Mouse (Mus musculus): ENCODE results near the gene Ano2. TPM values are rescaled to one million over a fixed set of nuclear protein-coding genes. Genes with fewer than 3 reads are reported as not detected.

The Ano2 gene
- total and polyA plus RNA-seq, 3 experiments, result not detected

GRCm38 (mm10) chr6:125838121-125838520 is 147.9 kb downstream of the Ano2 start:
- dilution Hi-C loops (cut with MboI; ENCODE audit: extremely low pct_ligation_motif_present, extremely low pct_unique_long_range_greater_than_20kb, low sequenced_read_pairs), result no loop called here
- TF ChIP-seq RAD21 (IDR thresholded peaks at IDR 0.05; ENCODE audit: low read depth, low read length) (no peak), MXI1 (IDR thresholded peaks at IDR 0.05; ENCODE audit: low read depth, low read length) (no peak), ZMIZ1 (IDR thresholded peaks at IDR 0.05; ENCODE audit: low read depth, low read length) (no peak), POLR2A (IDR thresholded peaks at IDR 0.05; ENCODE audit: low read depth, low read length) (no peak), USF2 (conservative IDR thresholded peaks at IDR 0.05; ENCODE audit: low read depth, low read length) (no peak), TCF12 (IDR thresholded peaks at IDR 0.05; ENCODE audit: low read depth, low read length) (no peak), MYC (IDR thresholded peaks at IDR 0.05; ENCODE audit: low read depth, low read length) (no peak), IRF4 (IDR thresholded peaks at IDR 0.05; ENCODE audit: low read depth, low read length) (no peak), CHD2 (IDR thresholded peaks at IDR 0.05; ENCODE audit: low read length) (no peak), MAZ (IDR thresholded peaks at IDR 0.05; ENCODE audit: low read depth, low read length) (no peak), GABPA (IDR thresholded peaks at IDR 0.05; ENCODE audit: insufficient replicate concordance, low read depth, low read length) (no peak), ZC3H11A (IDR thresholded peaks at IDR 0.05; ENCODE audit: low read depth, low read length) (no peak), KAT2A (IDR thresholded peaks at IDR 0.05; ENCODE audit: insufficient replicate concordance, low read length) (no peak), SIN3A (IDR thresholded peaks at IDR 0.05; ENCODE audit: low read length) (no peak), ZKSCAN1 (IDR thresholded peaks at IDR 0.05; ENCODE audit: borderline replicate concordance, low read depth, low read length) (no peak), POLR2AphosphoS2 (IDR thresholded peaks at IDR 0.05; ENCODE audit: low read depth, low read length) (no peak), USF1 (IDR thresholded peaks at IDR 0.05; ENCODE audit: low read depth, low read length) (no peak), SMC3 (IDR thresholded peaks at IDR 0.05; ENCODE audit: low read depth, low read length) (no peak), CTCF (conservative IDR thresholded peaks at IDR 0.05 in 1 of 2, IDR thresholded peaks at IDR 0.05 in 1 of 2; ENCODE audit: low read depth in 2 of 2, low read length in 2 of 2) (no peak)
- H3K4me1 ChIP-seq (ENCODE audit: control insufficient read depth in 1 of 2, insufficient read depth in 2 of 2), result no peaks in the 10 kb centered on the region
- no peak for DNase-seq (ENCODE audit: extremely low read depth)
- no peak overlapping the region for H3K4me3 ChIP-seq (replicated peaks in 1 of 3; ENCODE audit: low read depth in 2 of 3, low read length in 2 of 3, poor library complexity in 1 of 3)
- no peak overlapping the region for H3K27ac ChIP-seq (ENCODE audit: insufficient read depth, low read depth)
- no peaks in the 10 kb centered on the region for H3K9me3 ChIP-seq (replicated peaks; ENCODE audit: low read length)
- no peaks in the 10 kb centered on the region for H3K36me3 ChIP-seq (replicated peaks in 1 of 2; ENCODE audit: control insufficient read depth in 1 of 2, insufficient read depth in 1 of 2, low read length in 1 of 2)
- peaks cover 74% of the 10 kb centered on the region for H3K27me3 ChIP-seq (replicated peaks)
- no peaks in the 10 kb centered on the region for H3K79me2 ChIP-seq (replicated peaks; ENCODE audit: control insufficient read depth, extremely low read depth, insufficient read depth, poor library complexity, severe bottlenecking)
- in situ Hi-C loops (cut with MboI; ENCODE audit: low pct_ligation_motif_present, low pct_unique_long_range_greater_than_20kb, low sequenced_read_pairs), result no loop called here
- H3K9ac ChIP-seq (ENCODE audit: insufficient read depth, low read depth), result no peak overlapping the region
- H3K4me2 ChIP-seq (ENCODE audit: insufficient read depth, low read depth, poor library complexity, severe bottlenecking), result no peak overlapping the region

GRCm38 (mm10) chr6:125841284-125841683 is 151.1 kb downstream of the Ano2 start:
- dilution Hi-C loops (cut with MboI; ENCODE audit: extremely low pct_ligation_motif_present, extremely low pct_unique_long_range_greater_than_20kb, low sequenced_read_pairs), result no loop called here
- peaks cover 66% of the 10 kb centered on the region for H3K27me3 ChIP-seq (replicated peaks)
- TF ChIP-seq MYC (IDR thresholded peaks at IDR 0.05; ENCODE audit: low read depth, low read length) (no peak), MXI1 (IDR thresholded peaks at IDR 0.05; ENCODE audit: low read depth, low read length) (no peak), RCOR1 (conservative IDR thresholded peaks at IDR 0.05; ENCODE audit: low read depth, low read length) (no peak), USF1 (IDR thresholded peaks at IDR 0.05; ENCODE audit: low read depth, low read length) (no peak), JUN (IDR thresholded peaks at IDR 0.05; ENCODE audit: insufficient read depth, low read depth, low read length) (no peak), UBTF (IDR thresholded peaks at IDR 0.05; ENCODE audit: low read depth, low read length) (no peak), JUND (conservative IDR thresholded peaks at IDR 0.05; ENCODE audit: low read depth, low read length) (no peak), POLR2A (IDR thresholded peaks at IDR 0.05; ENCODE audit: low read depth, low read length) (no peak), CHD1 (IDR thresholded peaks at IDR 0.05; ENCODE audit: low read depth, low read length) (no peak), MAFK (IDR thresholded peaks at IDR 0.05; ENCODE audit: insufficient replicate concordance, low read length) (no peak), PAX5 (IDR thresholded peaks at IDR 0.05; ENCODE audit: low read length) (no peak), ETS1 (conservative IDR thresholded peaks at IDR 0.05; ENCODE audit: low read depth, low read length) (no peak), HCFC1 (IDR thresholded peaks at IDR 0.05; ENCODE audit: low read depth, low read length) (no peak), ZNF384 (IDR thresholded peaks at IDR 0.05; ENCODE audit: low read depth, low read length) (no peak), MAX (IDR thresholded peaks at IDR 0.05; ENCODE audit: low read length) (no peak), E2F4 (IDR thresholded peaks at IDR 0.05; ENCODE audit: insufficient replicate concordance, low read depth, low read length) (no peak), MEF2A (IDR thresholded peaks at IDR 0.05; ENCODE audit: borderline replicate concordance, low read depth, low read length) (no peak)
- no peak overlapping the region for H3K27ac ChIP-seq (ENCODE audit: insufficient read depth, low read depth)
- H3K4me1 ChIP-seq (ENCODE audit: control insufficient read depth in 1 of 2, insufficient read depth in 2 of 2), result no peaks in the 10 kb centered on the region
- no peaks in the 10 kb centered on the region for H3K79me2 ChIP-seq (replicated peaks; ENCODE audit: control insufficient read depth, extremely low read depth, insufficient read depth, poor library complexity, severe bottlenecking)
- in situ Hi-C loops (cut with MboI; ENCODE audit: low pct_ligation_motif_present, low pct_unique_long_range_greater_than_20kb, low sequenced_read_pairs), result no loop called here
- H3K36me3 ChIP-seq (replicated peaks in 1 of 2; ENCODE audit: control insufficient read depth in 1 of 2, insufficient read depth in 1 of 2, low read length in 1 of 2), result no peaks in the 10 kb centered on the region
- no peak for DNase-seq (ENCODE audit: extremely low read depth)
- H3K9ac ChIP-seq (ENCODE audit: insufficient read depth, low read depth), result no peak overlapping the region
- H3K9me3 ChIP-seq (replicated peaks; ENCODE audit: low read length), result no peaks in the 10 kb centered on the region
- no peak overlapping the region for H3K4me2 ChIP-seq (ENCODE audit: insufficient read depth, low read depth, poor library complexity, severe bottlenecking)
- no peak overlapping the region for H3K4me3 ChIP-seq (replicated peaks in 1 of 3; ENCODE audit: low read depth in 2 of 3, low read length in 2 of 3, poor library complexity in 1 of 3)
